Mouse (Mus musculus) gonadal fat pad, adult 2 months (tissue): Measurements from ENCODE around the gene Mrtfa. TPM values are rescaled to one million over a fixed set of nuclear protein-coding genes. Genes with fewer than 3 reads are reported as not detected.

Source experiments
- DNase-seq: peaks from one replicate; pipeline ENCODE4 v3.0.0-alpha.2; 2012; ENCODE audit warnings: low read depth
- polyA plus RNA-seq: library from polyadenylated mRNA; depleted of rRNA; stranded (reverse); fragments of >200 nt; gene quantifications from 2 replicates; pipeline ENCODE4 v1.2.3, GENCODE M21; 2012

Gene Mrtfa
- polyA plus RNA-seq, 1 experiment, result 15.5 TPM

GRCm38 (mm10) chr15:81197197-81197596, 6.6 kb upstream of the Mrtfa start:
- DNase-seq, result no peak

- no peak for DNase-seq
These were observed 4.9 kb upstream of the Mrtfa start for GRCm38 (mm10) chr15:81195447-81195846.

GRCm38 (mm10) chr15:81194791-81195190, 4.2 kb upstream of the Mrtfa start:
- no peak for DNase-seq

- no peak for DNase-seq
These were observed 2.3 kb upstream of the Mrtfa start for GRCm38 (mm10) chr15:81192858-81193257.

- no peak for DNase-seq
These were observed 1.8 kb upstream of the Mrtfa start for GRCm38 (mm10) chr15:81192316-81192715.

- DNase-seq, result no peak
These were observed 746 bp upstream of the Mrtfa start for GRCm38 (mm10) chr15:81191303-81191702.

GRCm38 (mm10) chr15:81190011-81190629, 437 bp downstream of the Mrtfa start:
- no peak for DNase-seq

GRCm38 (mm10) chr15:81189061-81189460, 1.5 kb downstream of the Mrtfa start:
- no peak for DNase-seq

- no peak for DNase-seq
These were observed 5.6 kb downstream of the Mrtfa start for GRCm38 (mm10) chr15:81184913-81185312.

- no peak for DNase-seq
These were observed 9.3 kb downstream of the Mrtfa start for GRCm38 (mm10) chr15:81181233-81181632.

GRCm38 (mm10) chr15:81179523-81179922, 11.0 kb downstream of the Mrtfa start:
- DNase-seq, result no peak

- no peak for DNase-seq
These were observed 11.9 kb downstream of the Mrtfa start for GRCm38 (mm10) chr15:81178703-81179102.

GRCm38 (mm10) chr15:81177860-81178259, 12.7 kb downstream of the Mrtfa start:
- no peak for DNase-seq

GRCm38 (mm10) chr15:81175633-81176032, 14.9 kb downstream of the Mrtfa start:
- DNase-seq, result no peak

- no peak for DNase-seq
These were observed 18.3 kb downstream of the Mrtfa start for GRCm38 (mm10) chr15:81172259-81172658.

GRCm38 (mm10) chr15:81168735-81169134, 21.8 kb downstream of the Mrtfa start:
- no peak for DNase-seq

GRCm38 (mm10) chr15:81167831-81168230, 22.7 kb downstream of the Mrtfa start:
- DNase-seq, result no peak

GRCm38 (mm10) chr15:81166291-81166690, 24.3 kb downstream of the Mrtfa start:
- no peak for DNase-seq

- DNase-seq, result no peak
These were observed 25.8 kb downstream of the Mrtfa start for GRCm38 (mm10) chr15:81164560-81165310.

- DNase-seq, result no peak
These were observed 29.0 kb downstream of the Mrtfa start for GRCm38 (mm10) chr15:81161571-81161970.

GRCm38 (mm10) chr15:81160677-81161076, 29.9 kb downstream of the Mrtfa start:
- no peak for DNase-seq

GRCm38 (mm10) chr15:81159212-81159611, 31.3 kb downstream of the Mrtfa start:
- DNase-seq, result no peak

GRCm38 (mm10) chr15:81158517-81159120, 31.9 kb downstream of the Mrtfa start:
- no peak for DNase-seq
